Mouse (Mus musculus): ENCODE data around the gene Gm8005. TPM values are rescaled to one million over a fixed set of nuclear protein-coding genes. Genes with fewer than 3 reads are reported as not detected.
"Not testable (repeated sequence)": the region's sequence is repeated elsewhere in the genome, so short reads cannot be mapped to it uniquely, and the experiment has no call there.

The Gm8005 gene
- polyA plus RNA-seq (2012; rRNA removed): not detected in 2 replicates

GRCm38 (mm10) chr14:42439573-42439972 is at the start of gene Gm8005:
Gm8005 (minus strand) TSS chr14:42439673.
- 95% methylated on average over 2 of the region's 4 CpGs for WGBS
- DNase-seq (ENCODE audit: low read depth, low spot score): not testable (repeated sequence)

DNA sequence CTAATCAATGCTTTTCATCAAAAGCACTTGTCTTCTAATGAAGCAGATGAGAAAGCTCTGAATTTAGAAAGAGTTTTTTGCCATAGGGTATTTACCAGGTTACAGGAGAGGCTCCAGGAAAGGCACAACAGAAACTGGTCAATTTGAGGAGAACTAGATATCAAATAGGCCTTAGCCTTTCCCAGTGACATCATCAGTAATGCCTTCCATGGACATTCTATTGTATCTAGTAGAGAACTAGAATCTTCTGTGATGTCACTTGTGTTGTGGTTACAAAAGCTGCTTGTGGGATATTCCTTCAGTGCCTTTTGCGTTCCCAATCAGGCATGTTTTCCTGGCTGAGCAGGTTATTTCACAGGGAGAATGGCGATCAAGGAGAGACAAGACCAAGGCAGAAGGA is 24.1 kb upstream of the Gm8005 start, which contains the start of gene Gm8011:
Gene Gm8011 (plus strand): TSS at position 301 of the 400 bp plus-strand sequence.
- DNase-seq (ENCODE audit: low read depth, low spot score): not testable (repeated sequence)
- WGBS: 44% methylated on average over 2 of the region's 2 CpGs

Other genes with a start within 250 kb of the Gm8005 start
- not detected in 2 replicates for gene Gm3573, start 248.9 kb downstream of the Gm8005 start, polyA plus RNA-seq (2012; rRNA removed)
- gene Gm17026, start 179.6 kb downstream of the Gm8005 start, polyA plus RNA-seq (2012; rRNA removed): not detected in 2 replicates
- not detected in 2 replicates for gene Gm9611, start 142.3 kb downstream of the Gm8005 start, polyA plus RNA-seq (2012; rRNA removed)
- not detected in 2 replicates for gene Gm7995, start 129.5 kb downstream of the Gm8005 start, polyA plus RNA-seq (2012; rRNA removed)
- not detected in 2 replicates for gene Gm8011, start 24.2 kb upstream of the Gm8005 start, polyA plus RNA-seq (2012; rRNA removed)
- gene Gm8020, start 62.7 kb upstream of the Gm8005 start, polyA plus RNA-seq (2012; rRNA removed): not detected in 2 replicates
- gene Gm8024, start 84.6 kb upstream of the Gm8005 start, polyA plus RNA-seq (2012; rRNA removed): not detected in 2 replicates
- gene Gm17124, start 160.2 kb upstream of the Gm8005 start, polyA plus RNA-seq (2012; rRNA removed): not detected in 2 replicates
- not detected in 2 replicates for gene Gm3633, start 202.2 kb upstream of the Gm8005 start, polyA plus RNA-seq (2012; rRNA removed)
- not detected in 2 replicates for gene Gm10378, start 216.3 kb upstream of the Gm8005 start, polyA plus RNA-seq (2012; rRNA removed)